Mouse (Mus musculus) liver, embryonic 12.5 days (tissue): ENCODE results near the gene Brinp3. TPM values are rescaled to one million over a fixed set of nuclear protein-coding genes. Genes with fewer than 3 reads are reported as not detected.
"Not testable (repeated sequence)": the region's sequence is repeated elsewhere in the genome, so short reads cannot be mapped to it uniquely, and the experiment has no call there.

Experiments used
- ATAC-seq: fragments of 200-750 bp; cut with Nextera tagmentation; 2 replicates; pipeline ENCODE4 v1.8.0; 2017; ENCODE audit warnings: moderate number of reproducible peaks, mild to moderate bottlenecking, moderate library complexity
- H3K27ac ChIP-seq: fragments of 300-500 bp; sonication (generic); 2 replicates; pipeline ENCODE4 v1.5.1; 2016; ENCODE audit warnings: mild to moderate bottlenecking
- H3K27me3 ChIP-seq: fragments of 300-500 bp; sonication (generic); replicated peaks from 2 replicates; pipeline ENCODE4 v1.6.1; 2016; ENCODE audit warnings: mild to moderate bottlenecking, moderate library complexity
- H3K36me3 ChIP-seq: fragments of 300-500 bp; sonication (generic); 2 replicates; pipeline ENCODE4 v1.6.1; 2016; ENCODE audit warnings: mild to moderate bottlenecking, moderate library complexity
- H3K4me1 ChIP-seq: fragments of 300-500 bp; sonication (generic); 2 replicates; pipeline ENCODE4 v1.6.1; 2016
- H3K4me2 ChIP-seq: fragments of 300-500 bp; sonication (generic); 2 replicates; pipeline ENCODE4 v1.6.1; 2016; ENCODE audit warnings: mild to moderate bottlenecking, moderate library complexity
- H3K4me3 ChIP-seq: fragments of 300-500 bp; sonication (generic); 2 replicates; pipeline ENCODE4 v1.5.1; 2016; ENCODE audit warnings: mild to moderate bottlenecking, moderate library complexity
- H3K9ac ChIP-seq: fragments of 300-500 bp; sonication (generic); 2 replicates; pipeline ENCODE4 v1.6.1; 2016; ENCODE audit warnings: mild to moderate bottlenecking, moderate library complexity
- H3K9me3 ChIP-seq: fragments of 300-500 bp; sonication (generic); replicated peaks from 2 replicates; pipeline ENCODE4 v1.6.1; 2016; ENCODE audit warnings: mild to moderate bottlenecking, moderate library complexity
- WGBS: fragments of 180-500 bp; shearing (Covaris S2); methylation state at CpG from one replicate; pipeline ENCODE4 v1.1.7; 2016; ENCODE audit not compliant: insufficient replicate concordance; 5-methylcytosine and 5-hydroxymethylcytosine counted together
- polyA plus RNA-seq: library from polyadenylated mRNA; unstranded; fragments of >200 nt; fragmentation: Nextera tagmentation; extraction: Ambion mirVana; gene quantifications from 2 replicates; pipeline ENCODE4 v1.2.1, GENCODE M21; 2016

The Brinp3 gene
- polyA plus RNA-seq, 1 experiment from 2014 or later = 0.19 TPM

DNA sequence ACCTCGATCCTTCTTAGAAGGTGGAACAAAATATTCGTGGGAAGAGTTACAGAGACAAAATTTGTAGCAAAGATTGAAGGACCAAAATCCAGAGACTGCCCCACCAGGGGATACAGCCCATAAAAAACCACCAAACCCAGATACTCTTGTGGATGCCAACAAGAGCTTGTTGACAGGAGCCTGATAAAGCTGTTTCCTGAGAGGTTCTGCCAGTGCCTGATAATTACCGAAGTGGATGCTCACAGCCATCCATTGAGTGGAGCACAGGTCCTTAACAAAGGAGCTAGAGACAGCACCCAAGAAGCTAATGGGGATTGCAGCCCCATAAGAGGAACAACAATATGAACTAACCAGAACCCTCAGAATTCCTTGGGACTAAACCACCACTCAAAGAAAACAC, 67.6 kb downstream of the Brinp3 start:
- Histone ChIP-seq H3K9ac (no peak overlapping the region), H3K27me3 (no peaks in the 10 kb centered on the region), H3K27ac (no peak overlapping the region), H3K4me2 (no peak overlapping the region), H3K4me3 (no peak overlapping the region), H3K36me3 (no peaks in the 10 kb centered on the region), H3K9me3 (no peaks in the 10 kb centered on the region), H3K4me1 (no peaks in the 10 kb centered on the region)
- 40% methylated on average over 3 of the region's 3 CpGs for WGBS
- ATAC-seq = no peak

DNA sequence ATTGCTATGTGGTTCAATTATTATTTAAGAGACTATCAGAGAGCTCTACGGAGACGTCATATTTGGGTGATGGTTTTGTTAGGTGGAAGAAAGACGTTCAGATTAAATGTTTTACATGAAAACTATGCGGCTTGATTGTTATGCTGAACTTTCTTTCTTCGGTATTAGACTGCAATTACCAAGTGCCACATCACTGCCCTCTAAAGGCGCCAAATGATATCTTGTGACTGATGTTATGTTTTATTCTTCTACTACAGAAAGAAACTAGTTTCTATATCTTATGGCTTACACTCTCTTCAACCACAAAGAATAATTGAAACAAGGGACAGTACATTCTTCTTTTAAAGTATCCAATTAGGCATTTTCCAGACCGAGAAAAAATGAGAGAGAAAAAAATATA, 89.6 kb downstream of the Brinp3 start:
- WGBS = 69% methylated on average over 7 of the region's 7 CpGs
- Histone ChIP-seq H3K9ac (no peak overlapping the region), H3K9me3 (no peaks in the 10 kb centered on the region), H3K4me2 (no peak overlapping the region), H3K27ac (no peak overlapping the region), H3K4me3 (no peak overlapping the region), H3K27me3 (no peaks in the 10 kb centered on the region), H3K4me1 (no peaks in the 10 kb centered on the region), H3K36me3 (no peaks in the 10 kb centered on the region)
- no peak for ATAC-seq

DNA sequence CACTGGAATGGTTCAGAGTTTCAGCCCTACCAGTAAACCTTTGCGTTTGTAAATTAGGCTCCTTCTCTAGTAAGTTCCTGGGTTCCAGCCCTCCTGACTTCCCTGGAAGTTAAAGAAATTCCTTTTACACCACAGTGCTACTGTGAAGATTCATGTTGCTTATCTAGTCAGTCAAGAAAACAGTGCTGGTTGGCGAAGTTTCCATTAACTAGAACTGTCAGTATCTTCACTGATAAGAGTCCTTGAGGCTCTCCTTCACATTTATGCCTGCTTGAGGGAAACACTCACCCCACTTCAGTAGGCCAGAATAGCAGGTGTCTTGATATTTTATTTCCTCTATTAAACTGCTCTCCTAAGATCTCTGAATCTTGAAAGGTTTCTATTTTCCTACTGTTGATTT, 138.3 kb downstream of the Brinp3 start:
- no peaks in the 10 kb centered on the region for H3K36me3 ChIP-seq
- ATAC-seq = no peak
- no peaks in the 10 kb centered on the region for H3K27me3 ChIP-seq
- no peaks in the 10 kb centered on the region for H3K4me1 ChIP-seq
- no peak overlapping the region for H3K9ac ChIP-seq
- no peak overlapping the region for H3K27ac ChIP-seq
- no peaks in the 10 kb centered on the region for H3K9me3 ChIP-seq
- H3K4me2 ChIP-seq = no peak overlapping the region
- no peak overlapping the region for H3K4me3 ChIP-seq
- WGBS = 15% methylated on average over 2 of the region's 2 CpGs

- Histone ChIP-seq H3K9me3 (no peaks in the 10 kb centered on the region), H3K4me1 (no peaks in the 10 kb centered on the region), H3K4me2 (no peak overlapping the region), H3K27me3 (no peaks in the 10 kb centered on the region), H3K9ac (no peak overlapping the region), H3K27ac (no peak overlapping the region), H3K4me3 (no peak overlapping the region), H3K36me3 (no peaks in the 10 kb centered on the region)
- 74% methylated on average over 4 of the region's 4 CpGs for WGBS
- no peak for ATAC-seq
Measured at GRCm38 (mm10) chr1:146657214-146657613, 162.7 kb downstream of the Brinp3 start.

DNA sequence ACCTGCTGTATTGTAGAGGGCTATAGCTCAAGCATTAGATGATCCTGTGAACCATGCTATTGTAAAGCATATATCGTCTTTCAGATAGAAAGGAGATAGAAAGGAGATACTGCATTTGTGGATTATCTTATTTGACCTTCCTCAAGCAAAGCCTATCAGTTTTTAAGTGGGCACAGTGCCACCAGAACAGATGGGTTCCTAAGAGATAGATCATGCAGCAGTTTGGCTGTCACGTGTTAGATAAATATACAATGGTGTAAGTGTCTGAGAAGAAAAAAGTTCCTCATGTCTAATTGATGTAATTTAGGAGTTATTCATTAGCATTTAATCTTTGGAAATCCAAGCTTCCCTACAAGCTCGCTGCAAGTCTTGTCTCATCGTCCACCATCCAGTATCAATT, 206.2 kb downstream of the Brinp3 start:
- 73% methylated on average over 4 of the region's 4 CpGs for WGBS
- no peak for ATAC-seq
- no peaks in the 10 kb centered on the region for H3K27me3 ChIP-seq
- H3K4me3 ChIP-seq = no peak overlapping the region
- no peak overlapping the region for H3K27ac ChIP-seq
- no peaks in the 10 kb centered on the region for H3K9me3 ChIP-seq
- H3K4me1 ChIP-seq = no peaks in the 10 kb centered on the region
- no peak overlapping the region for H3K4me2 ChIP-seq
- H3K9ac ChIP-seq = no peak overlapping the region
- H3K36me3 ChIP-seq = no peaks in the 10 kb centered on the region

- Histone ChIP-seq H3K4me2 (no peak overlapping the region), H3K9me3 (no peaks in the 10 kb centered on the region), H3K9ac (no peak overlapping the region), H3K27me3 (no peaks in the 10 kb centered on the region), H3K4me3 (no peak overlapping the region), H3K27ac (no peak overlapping the region), H3K36me3 (no peaks in the 10 kb centered on the region), H3K4me1 (no peaks in the 10 kb centered on the region)
- ATAC-seq = no peak
- 63% methylated on average over 3 of the region's 3 CpGs for WGBS
Measured at GRCm38 (mm10) chr1:146719556-146719955, 225.0 kb downstream of the Brinp3 start.

- ATAC-seq = peak; percentile 77
- Histone ChIP-seq H3K4me2 (peak overlapping the region; percentile 52), H3K4me3 (peak overlapping the region; percentile 30)
- not testable (repeated sequence) for H3K36me3 ChIP-seq, H3K9ac ChIP-seq, H3K27me3 ChIP-seq, H3K27ac ChIP-seq, H3K9me3 ChIP-seq, H3K4me1 ChIP-seq
- 3% methylated on average over 31 of the region's 35 CpGs for WGBS
Measured at GRCm38 (mm10) chr1:146724784-146725513, 230.4 kb downstream of the Brinp3 start.

GRCm38 (mm10) chr1:146751066-146751465, 256.5 kb downstream of the Brinp3 start:
- H3K27ac ChIP-seq = no peak overlapping the region
- H3K4me3 ChIP-seq = no peak overlapping the region
- no peaks in the 10 kb centered on the region for H3K36me3 ChIP-seq
- H3K9me3 ChIP-seq = no peaks in the 10 kb centered on the region
- H3K9ac ChIP-seq = no peak overlapping the region
- no peaks in the 10 kb centered on the region for H3K4me1 ChIP-seq
- ATAC-seq = no peak
- H3K4me2 ChIP-seq = no peak overlapping the region
- no peaks in the 10 kb centered on the region for H3K27me3 ChIP-seq

DNA sequence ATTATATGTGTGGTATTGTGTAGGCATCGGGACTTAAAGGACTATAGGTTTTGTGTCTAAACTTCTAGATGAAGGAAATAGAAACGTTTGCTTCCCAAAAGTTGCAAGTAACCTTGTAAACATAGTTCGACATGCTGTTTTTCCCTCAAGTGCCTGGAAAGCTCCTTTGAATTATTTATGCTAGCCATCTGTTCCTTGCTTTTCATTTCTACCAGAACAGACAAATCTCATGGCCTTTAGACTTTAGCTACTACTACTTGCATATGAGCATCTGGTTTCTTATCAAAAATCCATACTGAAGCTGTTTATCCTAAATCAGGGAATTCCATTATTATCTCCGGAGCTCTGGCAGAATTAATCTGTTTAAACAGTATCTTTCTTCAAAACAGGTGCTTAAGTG, 288.7 kb downstream of the Brinp3 start:
- H3K27ac ChIP-seq = no peak overlapping the region
- no peaks in the 10 kb centered on the region for H3K9me3 ChIP-seq
- no peak overlapping the region for H3K4me2 ChIP-seq
- no peak for ATAC-seq
- no peaks in the 10 kb centered on the region for H3K36me3 ChIP-seq
- H3K9ac ChIP-seq = no peak overlapping the region
- WGBS = 58% methylated on average over 4 of the region's 4 CpGs
- H3K27me3 ChIP-seq = no peaks in the 10 kb centered on the region
- no peaks in the 10 kb centered on the region for H3K4me1 ChIP-seq
- no peak overlapping the region for H3K4me3 ChIP-seq

- no peak overlapping the region for H3K4me2 ChIP-seq
- 27% methylated on average over 2 of the region's 2 CpGs for WGBS
- H3K27ac ChIP-seq = no peak overlapping the region
- H3K4me3 ChIP-seq = no peak overlapping the region
- no peak overlapping the region for H3K9ac ChIP-seq
- H3K36me3 ChIP-seq = no peaks in the 10 kb centered on the region
- H3K9me3 ChIP-seq = no peaks in the 10 kb centered on the region
- H3K27me3 ChIP-seq = no peaks in the 10 kb centered on the region
- H3K4me1 ChIP-seq = no peaks in the 10 kb centered on the region
- no peak for ATAC-seq
Measured at GRCm38 (mm10) chr1:146787236-146787635, 292.7 kb downstream of the Brinp3 start.

DNA sequence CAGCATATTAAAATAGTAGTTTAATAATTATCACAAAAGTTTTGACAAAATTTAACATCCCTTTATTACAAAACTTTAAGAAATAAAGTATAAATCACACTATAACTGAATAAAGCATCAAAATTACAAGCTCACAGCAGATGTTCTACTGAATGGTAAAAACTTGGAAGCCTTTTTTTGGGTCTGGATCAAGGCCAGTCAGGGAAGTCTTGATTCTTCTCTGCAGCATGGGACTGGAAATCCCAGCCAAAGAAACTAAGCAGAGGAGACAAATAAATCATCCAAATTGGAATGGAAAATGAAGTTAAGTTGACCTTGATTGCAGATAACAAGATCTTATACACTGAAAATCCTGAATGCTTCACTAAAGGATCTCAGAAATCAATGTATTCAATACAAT, 298.3 kb downstream of the Brinp3 start:
- Histone ChIP-seq H3K27ac (no peak overlapping the region), H3K36me3 (no peaks in the 10 kb centered on the region), H3K9me3 (no peaks in the 10 kb centered on the region), H3K4me1 (no peaks in the 10 kb centered on the region), H3K27me3 (no peaks in the 10 kb centered on the region), H3K9ac (no peak overlapping the region), H3K4me2 (no peak overlapping the region), H3K4me3 (no peak overlapping the region)
- no peak for ATAC-seq

GRCm38 (mm10) chr1:146799986-146800553, 305.5 kb downstream of the Brinp3 start:
- no peaks in the 10 kb centered on the region for H3K36me3 ChIP-seq
- 64% methylated on average over 6 of the region's 6 CpGs for WGBS
- no peaks in the 10 kb centered on the region for H3K27me3 ChIP-seq
- ATAC-seq = no peak
- H3K4me3 ChIP-seq = no peak overlapping the region
- no peak overlapping the region for H3K4me2 ChIP-seq
- no peaks in the 10 kb centered on the region for H3K9me3 ChIP-seq
- no peak overlapping the region for H3K9ac ChIP-seq
- H3K4me1 ChIP-seq = no peaks in the 10 kb centered on the region
- no peak overlapping the region for H3K27ac ChIP-seq

GRCm38 (mm10) chr1:146801821-146802220, 307.3 kb downstream of the Brinp3 start:
- 67% methylated on average over 3 of the region's 3 CpGs for WGBS
- no peaks in the 10 kb centered on the region for H3K36me3 ChIP-seq
- ATAC-seq = no peak
- H3K4me2 ChIP-seq = no peak overlapping the region
- H3K4me1 ChIP-seq = no peaks in the 10 kb centered on the region
- H3K27ac ChIP-seq = no peak overlapping the region
- no peaks in the 10 kb centered on the region for H3K9me3 ChIP-seq
- H3K27me3 ChIP-seq = no peaks in the 10 kb centered on the region
- no peak overlapping the region for H3K9ac ChIP-seq
- no peak overlapping the region for H3K4me3 ChIP-seq
